Mouse (Mus musculus) testis, adult 2 months (tissue): ENCODE data around the gene Angpt4.

ENCODE experiments used
- CTCF ChIP-seq: fragments of 200-500 bp; IDR thresholded peaks from 2 replicates; pipeline ENCODE4 v1.5.1; 2012; ENCODE audit warnings: low read depth, mild to moderate bottlenecking, inconsistent platforms, low read length, moderate library complexity; ENCODE audit not compliant: control insufficient read depth, insufficient read depth, insufficient replicate concordance
- POLR2A ChIP-seq: fragments of 200-500 bp; IDR thresholded peaks from 2 replicates; pipeline ENCODE4 v1.6.1; 2012; ENCODE audit warnings: low read depth, mild to moderate bottlenecking, inconsistent platforms, low read length, moderate library complexity; ENCODE audit not compliant: control insufficient read depth

- no peak for TF ChIP-seq CTCF
- TF ChIP-seq POLR2A, result no peak
Observed at GRCm38 (mm10) chr2:151868196-151868595, 42.8 kb upstream of the Angpt4 start.
